Mouse (Mus musculus) lung, adult 18-20 months (tissue): ENCODE data around the gene Slc9a6.

ENCODE experiments used
- DNase-seq, 2 experiments: peaks; one replicate each; pipeline ENCODE4 v3.0.0; 2022; ENCODE audit warnings: mixed read lengths in 2 of 2

Slc9a6 gene

DNA sequence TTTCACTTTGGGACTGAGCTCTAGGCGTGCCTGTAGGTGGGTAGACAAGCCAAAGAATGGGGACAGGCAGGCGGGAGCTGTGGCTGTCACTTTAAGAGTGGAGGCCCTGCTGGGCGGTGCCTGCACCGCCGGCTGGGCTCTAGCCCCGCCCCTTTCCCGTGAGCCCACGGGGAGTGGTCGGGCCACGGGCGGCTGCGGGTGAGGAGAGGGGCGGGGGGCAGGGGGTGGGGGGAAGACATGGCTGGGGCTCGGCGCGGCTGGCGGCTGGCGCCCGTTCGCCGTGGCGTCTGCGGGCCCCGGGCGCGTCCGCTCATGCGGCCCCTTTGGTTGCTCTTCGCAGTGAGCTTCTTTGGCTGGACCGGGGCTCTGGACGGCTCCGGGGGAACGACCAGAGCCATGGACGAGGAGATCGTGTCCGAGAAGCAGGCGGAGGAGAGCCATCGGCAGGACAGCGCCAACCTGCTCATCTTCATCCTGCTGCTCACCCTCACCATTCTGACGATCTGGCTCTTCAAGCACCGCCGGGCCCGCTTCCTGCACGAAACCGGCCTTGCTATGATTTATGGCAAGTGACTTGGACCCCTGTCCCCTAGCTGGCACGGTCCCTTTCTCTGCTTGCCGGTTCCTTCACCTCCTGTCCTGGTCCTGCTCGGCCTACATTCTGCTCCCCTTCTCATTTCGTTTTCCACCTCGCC, at the start of gene Slc9a6:
Gene Slc9a6 (plus strand): TSS at position 135 of the 695 bp plus-strand sequence.
- DNase-seq: peak; percentile 80

DNA sequence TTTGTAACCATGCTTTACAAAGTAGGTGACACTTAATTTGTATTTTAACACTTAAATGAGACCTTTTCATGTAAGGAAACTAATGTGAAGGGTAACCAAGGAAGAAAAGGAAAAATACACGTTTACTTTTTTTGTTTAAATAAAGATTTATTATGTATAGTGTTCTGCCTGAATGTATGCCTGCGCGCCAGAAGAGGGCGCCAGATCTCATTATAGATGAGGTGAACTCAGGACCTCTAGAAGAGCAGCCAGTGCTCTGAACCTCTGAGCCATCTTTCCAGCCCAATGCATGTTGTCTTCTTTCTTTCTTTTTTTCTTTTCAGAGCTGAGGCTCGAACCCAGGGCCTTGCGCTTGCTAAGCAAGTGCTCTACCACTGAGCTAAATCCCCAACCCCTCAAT, 37.1 kb upstream of the Slc9a6 start:
- DNase-seq: peak; percentile 3 to 5

DNA sequence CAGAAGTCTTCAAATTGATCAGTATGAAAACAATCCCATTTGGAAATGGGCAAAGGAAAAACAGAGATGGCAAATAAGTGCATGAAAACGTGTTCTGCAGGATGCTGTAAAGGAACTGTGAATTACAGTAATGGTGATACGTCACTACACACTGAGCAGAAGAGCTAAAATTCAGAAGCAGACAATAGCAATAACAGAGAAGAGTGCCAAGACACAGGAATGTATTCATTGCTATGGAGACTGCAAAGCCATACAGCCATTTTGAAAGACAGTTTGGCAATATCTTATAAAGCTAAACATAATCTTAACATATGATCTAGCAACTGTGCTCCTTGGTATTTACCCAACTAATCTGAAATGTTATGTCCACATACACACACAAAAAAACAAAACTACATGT, 31.4 kb upstream of the Slc9a6 start:
- DNase-seq: no peak

DNA sequence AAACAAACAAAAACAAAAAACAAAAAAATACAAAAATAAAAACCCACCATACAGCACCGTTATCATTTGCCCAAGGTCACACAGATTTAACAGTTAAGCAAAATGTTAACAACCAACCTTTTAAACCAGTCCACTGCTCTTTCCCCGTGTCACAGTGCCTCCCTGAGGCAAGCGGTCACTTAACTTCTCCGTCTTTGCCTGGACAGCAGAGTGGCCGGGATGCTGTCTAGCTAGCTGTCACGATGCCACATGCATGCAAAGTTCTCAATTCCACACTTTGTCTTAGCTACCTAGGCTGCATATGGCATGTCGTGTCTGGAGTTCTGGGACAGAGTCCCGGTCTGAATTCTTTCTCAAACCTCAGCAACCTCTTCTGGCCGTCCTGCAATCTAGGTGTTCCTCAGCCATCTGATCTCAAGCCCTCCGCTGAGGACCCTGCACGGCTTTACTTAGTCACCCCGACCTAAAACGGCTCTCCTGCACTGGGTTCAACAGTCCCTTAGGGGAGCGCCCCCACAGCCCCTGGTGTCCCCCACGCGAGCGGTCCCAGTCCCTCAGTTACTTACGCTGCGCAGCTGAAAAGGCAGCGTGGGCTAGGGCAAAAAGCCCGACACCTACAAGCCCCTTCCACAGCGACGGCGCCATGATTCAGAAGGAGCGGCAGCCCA, 12.2 kb upstream of the Slc9a6 start:
- peak; percentile 4 to 29 for DNase-seq

DNA sequence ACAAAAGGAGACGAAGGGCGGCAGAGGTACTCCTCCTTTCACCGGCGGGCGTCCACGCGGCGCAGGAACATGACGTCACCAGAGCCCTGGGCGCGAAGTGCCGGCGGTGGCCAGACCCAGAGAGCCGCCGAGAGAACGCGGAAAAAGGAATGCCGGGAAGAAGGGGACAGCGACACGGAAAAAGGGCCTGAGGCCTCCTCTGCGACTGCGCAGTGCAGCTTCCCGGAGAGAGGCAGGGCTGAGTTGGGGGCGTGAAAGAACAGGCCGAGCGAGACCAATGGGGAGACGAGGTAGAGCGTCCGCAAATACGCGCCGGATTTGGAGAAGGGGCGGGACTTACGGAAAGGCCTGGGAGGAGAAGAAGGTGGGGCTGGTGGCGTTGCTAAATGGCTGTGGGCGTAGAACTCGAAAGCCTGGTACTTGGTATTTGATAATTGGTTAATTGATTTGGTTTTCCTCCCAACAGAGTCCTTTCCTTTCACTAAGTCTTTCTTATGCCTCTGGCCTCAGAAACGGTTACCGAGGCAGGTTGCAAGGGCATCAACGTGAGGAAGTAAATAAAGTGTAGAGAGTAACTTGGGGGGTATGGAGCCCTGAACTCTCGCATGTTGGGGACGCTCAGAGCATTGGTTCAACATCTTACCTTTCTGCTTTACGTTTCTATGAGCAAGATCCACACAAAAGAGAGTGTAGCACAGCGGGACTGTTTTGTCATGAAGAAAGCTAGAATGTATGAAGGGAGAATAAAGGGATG, 11.5 kb upstream of the Slc9a6 start, which contains the start of gene Mmgt1:
Gene Mmgt1 (minus strand): TSS at position 183 of the 754 bp plus-strand sequence.
- DNase-seq: peak; percentile 96 to 97

DNA sequence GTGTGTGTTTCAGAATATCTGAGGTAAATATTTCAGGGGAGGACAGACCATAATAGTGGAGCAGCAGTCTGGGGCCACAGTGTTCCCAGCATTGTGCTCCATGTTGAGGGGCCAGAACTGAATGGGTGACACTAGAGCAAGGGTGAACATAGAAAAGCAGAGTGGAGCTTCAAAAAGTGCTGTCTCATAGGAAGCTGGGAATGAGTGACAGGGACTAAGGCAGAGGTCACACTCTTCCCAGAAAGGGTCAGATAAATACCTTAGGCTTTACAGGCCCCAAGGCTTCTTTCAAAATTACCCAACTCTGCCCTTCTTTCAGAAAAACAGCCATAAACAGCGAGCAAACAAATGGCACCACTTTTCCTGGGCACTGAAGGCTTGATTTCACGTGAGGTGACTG, 3.0 kb upstream of the Slc9a6 start:
- no peak for DNase-seq

DNA sequence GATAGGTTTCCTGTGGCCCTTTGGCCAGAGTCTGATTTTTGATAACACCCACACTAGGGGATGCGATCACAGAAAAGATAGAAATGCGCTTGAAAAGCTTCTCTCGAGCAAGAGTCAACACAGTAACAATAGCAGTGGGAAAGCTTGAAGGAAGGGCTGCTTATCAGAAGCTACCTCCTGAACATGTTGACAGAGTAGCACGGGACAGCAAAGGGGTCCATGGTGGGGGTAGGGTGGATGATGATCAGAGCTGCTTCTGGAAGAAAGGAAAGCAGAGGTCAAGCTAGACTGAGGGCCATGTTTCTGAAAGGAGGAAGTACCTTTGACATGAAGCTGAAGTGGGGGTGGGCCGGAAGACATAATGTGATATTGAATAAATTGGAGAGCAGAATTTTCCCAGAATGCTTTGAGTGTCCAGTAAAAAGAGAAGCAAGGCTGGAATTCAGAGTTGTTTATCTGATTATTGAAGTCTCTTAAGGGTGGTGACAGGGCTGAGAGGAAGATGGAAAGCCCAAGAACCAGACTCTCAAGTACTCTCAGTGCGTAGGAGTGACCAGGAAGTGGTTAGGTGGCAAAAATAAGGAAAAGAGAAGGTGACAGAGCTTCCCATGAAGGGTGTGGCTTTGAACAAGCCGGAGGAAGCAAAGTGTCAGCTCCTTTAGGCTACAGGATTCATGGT, 2.4 kb upstream of the Slc9a6 start:
- DNase-seq: peak; percentile 11 to 32

DNA sequence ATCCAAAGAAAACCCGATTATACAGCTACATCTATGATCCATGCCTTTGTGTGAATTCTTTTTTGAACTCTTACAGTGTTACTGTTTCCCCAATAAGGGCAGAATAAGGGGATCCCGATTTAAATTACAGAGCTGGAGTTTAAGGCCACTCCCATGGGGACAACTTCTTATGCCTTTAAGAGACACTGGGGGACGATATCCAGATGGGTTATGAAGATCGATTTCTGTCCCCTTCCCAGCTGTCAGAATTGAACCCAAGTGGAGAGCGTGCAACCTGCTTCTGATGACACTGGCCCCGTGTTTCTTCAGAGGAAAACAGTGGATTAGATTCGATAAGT, 303 bp upstream of the Slc9a6 start:
- DNase-seq: no peak

DNA sequence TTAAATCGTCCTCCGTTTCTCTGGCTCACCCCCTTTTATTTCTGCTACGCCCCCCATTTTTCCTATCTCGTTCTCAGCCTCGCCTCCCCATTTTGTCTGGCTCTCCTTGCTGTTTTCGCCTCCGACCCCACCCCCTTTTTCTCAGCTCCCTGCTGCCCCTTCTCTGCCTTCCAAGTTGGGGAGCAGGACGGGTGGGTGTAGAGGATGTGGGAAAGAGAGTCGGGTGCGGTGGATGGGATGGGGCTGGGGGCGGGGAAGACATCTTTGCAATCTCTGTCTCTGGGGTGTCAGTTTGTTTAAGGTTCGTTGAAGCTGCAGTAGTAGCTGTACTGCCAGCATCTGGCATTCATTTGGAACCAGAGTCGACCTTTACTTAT, 749 bp downstream of the Slc9a6 start:
- DNase-seq: no peak

DNA sequence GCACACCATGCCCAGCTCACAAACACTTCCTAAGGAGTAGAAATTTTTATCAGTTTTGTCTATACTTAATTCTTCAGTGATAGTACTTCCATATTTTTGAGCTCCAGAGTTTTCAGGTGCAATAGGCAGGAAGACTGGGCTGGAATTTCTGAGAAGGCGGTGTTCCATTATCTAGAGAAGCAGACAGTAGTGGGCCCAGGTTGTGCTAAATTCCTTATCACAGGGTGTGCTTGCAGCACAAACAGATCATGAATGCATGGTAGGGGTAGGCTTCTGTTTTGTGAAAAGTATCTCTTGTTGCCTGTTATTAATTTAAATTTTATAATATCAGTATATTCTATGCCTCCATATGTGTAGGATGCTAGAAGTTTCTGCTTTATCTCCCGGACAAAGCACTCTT, 5.7 kb downstream of the Slc9a6 start:
- no peak for DNase-seq

DNA sequence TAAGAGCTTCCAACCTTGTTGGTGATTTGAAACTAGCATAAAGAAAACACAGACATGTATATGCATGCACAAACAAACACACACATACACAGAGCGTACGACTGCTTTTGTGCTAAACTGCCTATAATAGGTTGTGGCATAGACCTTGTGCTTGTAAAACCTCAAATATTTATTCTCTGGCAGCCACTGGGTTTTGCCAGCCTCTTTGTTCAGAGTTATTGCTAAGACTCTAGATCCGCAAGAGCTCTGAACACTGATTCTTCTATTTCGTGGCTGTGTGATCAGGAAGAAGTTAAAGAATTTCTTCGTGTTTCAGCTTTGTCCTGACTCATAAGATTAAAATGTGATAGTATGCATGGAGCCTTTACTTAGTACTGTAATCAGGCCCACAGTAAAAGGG, 26.6 kb downstream of the Slc9a6 start:
- no peak for DNase-seq

DNA sequence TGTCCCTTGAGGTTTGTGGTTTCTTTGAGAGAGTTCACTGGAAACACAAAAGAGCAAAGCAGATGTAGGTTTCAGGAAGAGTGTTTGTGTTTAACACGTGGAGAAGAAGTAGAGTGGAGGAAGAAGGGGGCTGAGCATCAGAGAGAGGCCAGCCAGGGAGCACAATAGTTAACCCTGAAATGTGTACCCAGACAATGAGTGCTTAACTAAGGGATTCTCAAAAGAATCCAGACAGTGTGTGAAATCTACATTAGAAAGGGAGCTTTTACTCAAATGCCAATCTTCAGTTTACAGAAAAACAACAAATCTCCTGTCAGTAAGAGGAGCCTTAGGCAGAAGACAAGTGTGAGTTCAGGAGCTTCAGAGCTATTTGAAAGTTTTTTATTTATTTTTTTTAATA, 30.5 kb downstream of the Slc9a6 start:
- DNase-seq: no peak

DNA sequence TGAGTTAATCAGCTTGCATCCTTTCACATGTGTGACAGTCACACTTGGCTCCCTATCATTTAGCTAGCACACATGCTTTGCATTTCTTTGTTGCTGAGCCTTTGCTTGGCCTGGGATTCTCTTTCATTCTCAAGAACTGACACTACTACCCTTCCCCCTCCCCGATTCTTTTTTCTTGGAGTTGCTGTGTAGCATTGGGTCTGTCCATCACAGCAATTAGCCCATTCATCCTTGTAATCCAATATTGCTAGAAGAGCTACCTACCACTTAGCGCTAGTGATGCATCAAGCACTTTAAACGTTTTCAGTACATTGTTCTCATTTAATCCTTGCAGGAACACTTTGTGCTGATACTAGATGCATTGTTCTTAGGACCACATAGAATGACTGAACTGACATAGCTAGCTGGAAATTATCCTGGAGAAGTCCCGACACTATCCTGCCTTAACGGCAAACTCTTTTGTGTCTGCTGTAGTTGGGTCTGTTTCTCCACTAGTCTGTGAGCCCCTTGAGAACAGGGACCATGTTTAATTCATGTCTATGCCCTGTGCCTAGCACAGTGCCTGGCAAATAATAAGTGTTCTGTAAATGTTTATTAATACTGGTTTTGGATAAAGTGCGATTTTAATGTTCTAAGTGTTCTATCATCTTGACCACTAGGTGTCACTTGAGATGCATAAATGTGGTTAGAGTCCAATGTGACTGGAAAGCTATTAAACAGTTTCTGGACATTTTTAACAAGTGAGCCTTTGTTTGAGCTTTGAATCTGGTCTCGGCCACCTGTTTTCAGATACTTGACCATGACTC, 40.2 kb downstream of the Slc9a6 start:
- DNase-seq: no peak

DNA sequence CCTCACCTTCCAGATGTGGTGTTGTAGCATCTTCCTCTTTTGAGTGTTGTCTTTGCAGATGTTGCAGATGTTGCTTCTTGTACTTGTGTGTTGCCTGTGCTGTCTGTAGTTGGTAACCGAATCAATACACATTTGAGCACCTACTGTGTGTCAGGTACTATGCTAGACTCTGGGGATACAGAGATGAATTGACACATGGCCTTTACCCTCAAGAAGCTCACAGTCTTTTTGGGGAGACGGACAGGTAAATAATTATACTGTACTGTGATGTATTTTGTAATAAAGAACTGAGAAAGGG, 40.7 kb downstream of the Slc9a6 start:
- no peak for DNase-seq

DNA sequence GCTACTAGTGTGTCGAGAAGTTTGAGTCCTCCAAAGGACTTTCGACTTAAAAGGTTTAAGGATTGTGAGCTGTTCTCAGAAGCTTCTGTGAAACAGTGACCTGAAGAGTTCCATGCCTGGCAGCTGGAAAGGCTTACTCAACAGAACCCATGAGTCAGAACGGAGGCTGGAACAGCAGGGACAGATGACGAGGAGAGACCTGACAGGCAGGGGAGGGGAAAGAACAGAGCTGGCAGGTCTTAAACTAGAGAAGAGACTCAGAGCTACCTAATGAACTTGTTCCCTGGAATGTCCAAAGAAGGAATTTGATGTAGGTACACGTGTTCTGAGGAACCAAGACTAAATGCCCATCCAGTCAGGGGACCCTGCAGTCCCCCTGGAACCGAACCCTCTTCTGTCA, 41.3 kb downstream of the Slc9a6 start:
- DNase-seq: peak; percentile 30 to 63

DNA sequence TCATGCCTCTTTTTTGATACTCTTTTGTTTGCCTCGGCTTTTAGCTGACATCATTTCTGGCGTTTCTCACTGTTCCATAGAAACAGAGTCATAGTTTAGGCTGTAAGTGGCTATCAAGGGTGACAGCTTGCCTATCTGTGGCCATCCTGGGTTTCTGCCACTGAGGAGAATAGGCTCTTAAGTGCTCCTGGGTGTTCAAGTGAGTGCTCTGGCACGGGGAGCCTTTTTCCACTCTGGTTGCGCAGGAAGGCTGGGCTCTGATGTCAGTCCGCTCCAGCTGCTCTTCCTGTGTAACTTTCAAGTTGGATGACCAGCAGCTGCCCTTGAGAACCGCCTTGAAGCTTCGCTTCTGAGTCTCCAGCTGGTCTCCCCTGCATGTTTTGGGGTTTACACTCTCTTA, 42.2 kb downstream of the Slc9a6 start:
- DNase-seq: peak; percentile 72 to 76

DNA sequence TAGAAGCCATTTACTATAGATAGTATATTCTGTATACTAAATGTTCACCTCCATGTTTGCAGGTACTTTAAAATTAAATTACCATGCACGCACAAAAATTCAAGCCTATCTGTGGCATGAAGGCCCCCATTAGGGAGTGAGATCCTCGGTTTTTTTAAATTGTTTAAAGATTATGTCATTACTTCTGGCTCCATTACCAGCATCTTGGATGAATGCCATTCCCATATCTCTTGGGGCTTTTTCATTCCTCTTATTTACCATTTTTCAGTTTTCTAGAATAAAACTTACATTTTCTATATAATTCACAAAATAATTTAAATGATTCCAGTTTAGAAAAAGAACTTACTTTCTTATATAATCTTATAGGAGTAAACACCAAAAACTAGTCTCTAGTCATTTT, 46.1 kb downstream of the Slc9a6 start:
- no peak for DNase-seq

DNA sequence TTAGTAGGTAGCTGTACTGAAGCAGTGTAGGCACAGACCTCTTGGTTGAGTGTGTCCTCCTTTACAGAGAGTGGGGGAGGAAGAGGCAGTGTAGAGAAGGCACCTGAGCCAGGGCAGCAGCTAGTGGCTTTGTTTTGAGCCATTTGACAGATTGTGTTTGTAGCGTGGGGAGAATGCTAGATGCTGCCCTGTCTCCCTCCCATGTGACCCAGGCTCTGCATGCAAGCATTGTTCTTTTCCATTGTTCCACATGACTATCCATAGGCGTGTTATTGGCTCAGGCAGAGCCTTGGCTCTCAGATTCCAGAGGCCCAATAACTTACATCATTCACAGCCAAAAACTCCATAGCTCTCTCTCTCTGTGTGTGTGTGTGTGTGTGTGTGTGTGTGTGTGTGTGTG, 49.7 kb downstream of the Slc9a6 start:
- no peak for DNase-seq

DNA sequence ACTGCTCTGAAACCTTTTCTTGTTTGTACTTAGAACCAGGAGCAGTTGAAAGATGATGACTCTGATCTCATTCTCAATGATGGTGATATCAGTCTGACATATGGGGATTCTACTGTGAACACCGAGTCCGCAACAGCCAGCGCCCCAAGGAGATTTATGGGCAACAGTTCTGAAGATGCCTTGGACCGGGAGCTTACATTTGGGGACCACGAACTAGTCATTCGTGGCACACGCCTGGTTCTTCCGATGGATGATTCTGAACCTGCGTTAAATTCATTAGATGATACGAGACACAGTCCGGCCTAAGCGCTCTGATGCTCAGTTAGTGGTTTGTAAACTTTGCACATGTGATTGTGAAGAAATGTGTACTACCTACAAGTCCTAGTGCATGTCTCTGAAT, 51.6 kb downstream of the Slc9a6 start:
- no peak for DNase-seq

DNA sequence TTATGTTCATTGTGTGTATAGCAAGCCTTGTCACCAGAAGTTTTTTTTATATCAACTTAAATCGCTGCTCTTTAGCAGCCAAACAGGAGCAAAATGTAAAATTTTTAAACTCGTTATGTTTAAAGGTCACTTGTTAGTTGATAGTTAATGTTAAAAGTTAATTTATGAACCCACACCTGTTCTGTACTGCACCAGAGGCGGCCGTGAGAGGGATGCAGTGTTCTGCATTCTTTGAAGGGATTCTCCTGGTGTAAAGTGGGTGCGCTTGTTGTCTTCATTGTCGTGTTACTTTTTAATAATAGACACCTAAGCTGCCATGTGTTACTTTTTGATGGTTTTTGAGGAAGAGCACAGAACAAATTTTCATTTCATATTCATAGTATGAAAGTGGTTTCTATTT, 52.8 kb downstream of the Slc9a6 start:
- DNase-seq: no peak

DNA sequence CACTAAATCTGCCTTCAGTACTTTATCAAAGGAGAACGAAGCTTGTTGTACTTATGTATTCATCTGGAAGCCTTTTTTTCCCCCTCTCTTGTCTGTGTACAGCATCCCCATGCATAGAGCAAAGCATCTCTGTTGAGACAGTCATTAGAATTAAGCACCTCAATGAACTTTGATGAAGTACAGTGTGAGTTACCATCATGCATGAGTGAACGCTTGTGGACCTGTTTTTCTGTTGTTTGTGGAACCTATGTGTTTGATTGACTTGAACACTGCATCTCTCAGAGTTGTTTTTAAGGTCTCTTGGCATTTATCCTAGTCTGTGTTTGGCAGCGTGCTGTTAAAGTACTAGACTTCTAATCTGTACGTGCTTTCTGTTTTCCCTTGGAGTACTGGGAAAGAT, 53.8 kb downstream of the Slc9a6 start:
- no peak for DNase-seq

DNA sequence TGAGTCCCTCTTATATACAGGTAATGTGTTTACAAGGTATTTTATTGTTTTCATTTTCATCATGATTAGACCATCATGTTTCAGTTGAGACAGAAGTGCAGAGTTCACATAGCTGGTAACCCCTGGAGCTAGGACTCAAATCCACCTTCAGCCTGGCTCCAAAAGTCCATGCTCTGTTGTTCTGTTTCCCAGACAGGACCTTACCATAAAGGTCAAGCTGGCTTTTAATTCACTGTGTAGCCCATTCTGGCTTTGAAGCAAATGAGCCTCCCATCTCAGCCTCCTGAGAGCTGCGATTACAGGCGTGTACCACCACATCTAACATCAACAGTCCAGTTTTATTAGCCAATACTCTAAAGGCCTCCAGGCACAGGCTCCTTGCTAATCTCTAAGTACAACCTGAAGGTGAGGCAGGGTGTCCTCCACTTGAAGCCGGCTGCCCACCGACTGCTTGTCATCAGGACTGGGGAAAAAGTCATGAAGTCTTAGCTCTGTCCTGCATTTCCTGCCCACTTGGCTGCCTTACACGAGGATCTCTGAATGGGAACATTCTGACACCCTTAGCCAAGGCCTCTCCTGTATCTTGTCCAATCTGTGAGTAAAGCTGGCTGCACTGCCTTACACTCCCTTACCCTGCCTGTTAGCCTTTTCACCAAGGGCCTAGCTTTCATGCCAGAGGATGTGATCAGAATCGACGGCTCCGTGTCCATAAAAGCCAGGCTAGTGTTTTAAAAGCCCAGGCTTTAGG, 55.8 kb downstream of the Slc9a6 start:
- DNase-seq: no peak
